15 mouse cellular contexts compared by ENCODE assay signal in genomic region chr6:146388010-146388409, GRCm38 (mm10).
"Had no signal": no experiment of that assay in that cellular context is flagged by ENCODE, and none has a peak within 500 bp of the region (broad histone marks: within the 10 kb centered on the region; RNA-seq: fewer than 3 reads in every experiment).

No protein-coding gene starts in this region.

- H3K9me3 ChIP-seq: limb, embryonic 15.5 days; liver, embryonic 12.5 days; stomach, embryonic 15.5 days had no signal

- H3K9ac ChIP-seq: limb, embryonic 15.5 days; liver, embryonic 12.5 days; lung, embryonic 14.5 days; stomach, embryonic 15.5 days had no signal

- H3K4me2 ChIP-seq: limb, embryonic 15.5 days; liver, embryonic 12.5 days; lung, embryonic 14.5 days; stomach, embryonic 15.5 days had no signal

- H3K4me3 ChIP-seq: limb, embryonic 15.5 days; liver, embryonic 12.5 days; stomach, embryonic 15.5 days had no signal

- H3K27me3 ChIP-seq: limb, embryonic 15.5 days; liver, embryonic 12.5 days; stomach, embryonic 15.5 days had no signal

- H3K36me3 ChIP-seq: limb, embryonic 15.5 days; liver, embryonic 12.5 days; stomach, embryonic 15.5 days had no signal

- ATAC-seq: liver, embryonic 12.5 days had no signal

- H3K27ac ChIP-seq: kidney, postnatal 0 days; limb, embryonic 15.5 days; liver, embryonic 12.5 days; stomach, embryonic 15.5 days had no signal

- H3K4me1 ChIP-seq: liver, embryonic 12.5 days; stomach, embryonic 15.5 days had no signal

- DNase-seq: kidney, adult 11 months; kidney, adult 9 months; kidney, postnatal 36 days; layer of hippocampus, adult 9-11 months; layer of hippocampus, postnatal 36 days; lung, embryonic 14.5 days; lung, postnatal 10 days; lung, postnatal 4 days; right cerebral cortex, postnatal 14 days; thymus, adult 2 months; thymus, postnatal 25 days had no signal
